Mouse (Mus musculus) heart, adult 2 months (tissue): ENCODE measurements around the gene Il18bp. TPM values are rescaled to one million over a fixed set of nuclear protein-coding genes. Genes with fewer than 3 reads are reported as not detected.

Source experiments
- DNase-seq, 2 experiments: peaks; one replicate each; pipeline ENCODE4 v3.0.0; 2021
- H3K27ac ChIP-seq: fragments of 200-600 bp; 2 replicates; pipeline ENCODE4 v1.8.1; 2022
- H3K27me3 ChIP-seq: fragments of 200-500 bp; 2 replicates; pipeline ENCODE4 v1.6.1; 2012; ENCODE audit warnings: mild to moderate bottlenecking, low read length, inconsistent platforms, mixed read lengths; ENCODE audit not compliant: control insufficient read depth, insufficient read depth
- H3K36me3 ChIP-seq: fragments of 200-500 bp; 2 replicates; pipeline ENCODE4 v1.6.1; 2012; ENCODE audit warnings: low read length, inconsistent platforms; ENCODE audit not compliant: control insufficient read depth, insufficient read depth
- H3K4me1 ChIP-seq: fragments of 200-500 bp; 2 replicates; pipeline ENCODE4 v1.6.1; 2011; ENCODE audit warnings: low read length; ENCODE audit not compliant: control insufficient read depth, insufficient read depth
- H3K4me3 ChIP-seq: fragments of 200-600 bp; 2 replicates; pipeline ENCODE4 v1.8.1; 2022
- H3K79me2 ChIP-seq: fragments of 200-500 bp; replicated peaks from 2 replicates; pipeline ENCODE4 v1.6.1; 2012; ENCODE audit warnings: mild to moderate bottlenecking, inconsistent platforms, low read length, moderate library complexity, mixed read lengths; ENCODE audit not compliant: control insufficient read depth, insufficient read depth
- H3K9ac ChIP-seq: fragments of 200-500 bp; 2 replicates; pipeline ENCODE4 v1.6.1; 2012; ENCODE audit warnings: low read depth, mild to moderate bottlenecking, control low read depth, inconsistent platforms, low read length, mixed read lengths
- CTCF ChIP-seq: fragments of 200-600 bp; IDR thresholded peaks from 2 replicates; pipeline ENCODE4 v1.8.1; 2022; ENCODE audit warnings: antibody characterized with exemption, mild to moderate bottlenecking, moderate library complexity
- EP300 ChIP-seq: fragments of 200-500 bp; IDR thresholded peaks from 2 replicates; pipeline ENCODE4 v1.6.1; 2011; ENCODE audit warnings: low read depth, low read length, control low read depth; ENCODE audit not compliant: insufficient read depth
- POLR2A ChIP-seq: fragments of 200-500 bp; IDR thresholded peaks from 2 replicates; pipeline ENCODE4 v1.6.1; 2011; ENCODE audit warnings: mild to moderate bottlenecking, low read depth, low read length, control low read depth; ENCODE audit not compliant: insufficient read depth
- WGBS: fragments of 180-500 bp; shearing (Covaris S2); methylation state at CpG from one replicate; pipeline ENCODE4 v1.1.7; 2018; 5-methylcytosine and 5-hydroxymethylcytosine counted together
- intact Hi-C: fragments of 180-260 bp; cut with DNase I; formaldehyde crosslinking; loops from one replicate; pipeline ENCODE4 v1.15.1; 2025
- polyA plus RNA-seq: library from polyadenylated mRNA; depleted of rRNA; stranded (reverse); fragments of >200 nt; gene quantifications from 2 replicates; pipeline ENCODE4 v1.2.3, GENCODE M21; 2012
- total RNA-seq, 2 experiments: library from RNA; stranded (reverse); gene quantifications; 2 replicates each; pipeline ENCODE4 v1.2.3; 2021

Il18bp gene
- total and polyA plus RNA-seq, 3 experiments: 8.6 to 14.4 (median 12.3) TPM

DNA sequence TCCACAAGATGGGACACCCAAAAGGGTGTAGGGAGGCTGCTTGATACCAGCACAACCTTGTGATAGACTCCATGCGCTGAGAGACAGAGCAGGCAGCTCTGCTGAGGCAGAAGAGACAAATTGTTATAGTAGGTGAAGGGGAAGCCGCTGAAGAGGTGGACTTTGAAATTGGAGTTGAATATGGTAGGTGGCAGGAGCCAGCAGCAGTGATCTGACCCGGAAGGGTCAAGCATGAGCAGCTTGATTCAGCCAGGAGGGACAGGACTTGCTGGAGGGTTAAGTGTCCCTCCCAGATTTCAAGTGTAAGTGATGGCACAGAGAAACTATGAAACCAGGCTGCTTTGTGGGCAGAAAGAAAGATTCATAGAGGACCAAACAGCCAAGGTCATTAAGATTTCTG, 33.4 kb downstream of the Il18bp start:
- H3K79me2 ChIP-seq: peaks cover 5% of the 10 kb centered on the region; the same call in 1 of the 2 replicates
- no peak overlapping the region for H3K4me3 ChIP-seq
- no peaks in the 10 kb centered on the region for H3K27me3 ChIP-seq
- WGBS: 95% methylated on average over 3 of the region's 3 CpGs
- TF ChIP-seq POLR2A (no peak), EP300 (no peak), CTCF (no peak)
- intact Hi-C loops: no loop called here
- H3K36me3 ChIP-seq: peaks cover 9% of the 10 kb centered on the region
- H3K4me1 ChIP-seq: no peaks in the 10 kb centered on the region; the same call in 1 of the 2 replicates
- no peak for DNase-seq
- no peak overlapping the region for H3K9ac ChIP-seq
- no peak overlapping the region for H3K27ac ChIP-seq

DNA sequence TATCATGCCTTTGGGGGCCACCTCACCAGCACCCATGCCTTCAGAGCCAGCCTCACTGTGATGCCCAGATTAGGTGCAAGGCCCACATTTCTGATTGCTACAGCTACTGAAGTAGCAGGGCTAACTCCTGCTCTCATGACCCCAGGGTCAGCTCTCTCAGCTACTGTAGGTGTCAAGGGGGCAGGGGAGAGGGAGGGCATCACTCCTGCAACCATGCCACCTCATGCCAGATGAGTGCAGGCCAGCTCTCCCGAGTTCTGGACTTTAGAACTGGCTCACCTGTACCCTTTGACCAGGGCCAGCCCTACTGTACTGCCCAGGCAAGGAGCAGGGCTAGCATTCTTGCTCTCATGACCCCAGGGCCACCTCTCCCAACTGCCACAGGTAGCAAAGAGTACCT, 35.8 kb downstream of the Il18bp start:
- WGBS: 68% methylated on average over 1 of the region's 1 CpGs

GRCm38 (mm10) chr7:101974505-101974904, 44.0 kb downstream of the Il18bp start:
- Histone ChIP-seq H3K79me2 (peaks cover 13% of the 10 kb centered on the region), H3K9ac (no peak overlapping the region), H3K4me3 (no peak overlapping the region), H3K27me3 (no peaks in the 10 kb centered on the region), H3K27ac (peak overlapping the region; percentile 50; the same call in 1 of the 2 replicates), H3K4me1 (peaks cover 15% of the 10 kb centered on the region), H3K36me3 (peaks cover 39% of the 10 kb centered on the region)
- intact Hi-C loops: loop anchor here (5.0 kb wide), 1 partner anchor 42 kb away; the partner anchor contains the start of genes Lrrc51 and Numa1
- TF ChIP-seq CTCF: peak; percentile 13; the same call in 1 of the 2 replicates
- no peak for TF ChIP-seq POLR2A
- no peak for TF ChIP-seq EP300
- 12% methylated on average over 2 of the region's 2 CpGs for WGBS
- peak; percentile 71 to 75 for DNase-seq

More for the DNA sequence above, 35.8 kb downstream of the Il18bp start:
- H3K27ac ChIP-seq: no peak overlapping the region
- no peak overlapping the region for H3K4me3 ChIP-seq
- DNase-seq: no peak
- intact Hi-C loops: no loop called here
- peaks cover 5% of the 10 kb centered on the region; the same call in 1 of the 2 replicates for H3K79me2 ChIP-seq
- no peaks in the 10 kb centered on the region for H3K27me3 ChIP-seq
- no peak for TF ChIP-seq EP300
- TF ChIP-seq POLR2A: no peak
- no peak for TF ChIP-seq CTCF
- no peaks in the 10 kb centered on the region; the same call in 1 of the 2 replicates for H3K4me1 ChIP-seq
- H3K9ac ChIP-seq: no peak overlapping the region
- peaks cover 5% of the 10 kb centered on the region for H3K36me3 ChIP-seq

- DNase-seq: no peak
- WGBS: 45% methylated on average over 3 of the region's 3 CpGs
- peaks cover 16% of the 10 kb centered on the region for H3K4me1 ChIP-seq
- peaks cover 36% of the 10 kb centered on the region for H3K36me3 ChIP-seq
- TF ChIP-seq POLR2A: no peak
- TF ChIP-seq CTCF: no peak
- no peak for TF ChIP-seq EP300
- H3K4me3 ChIP-seq: no peak overlapping the region
- intact Hi-C loops: loop anchor here (5.0 kb wide), 1 partner anchor 41 kb away; the partner anchor contains the start of genes Lrrc51 and Numa1
- no peak overlapping the region for H3K9ac ChIP-seq
- H3K27ac ChIP-seq: no peak overlapping the region
- no peaks in the 10 kb centered on the region for H3K27me3 ChIP-seq
- H3K79me2 ChIP-seq: peaks cover 13% of the 10 kb centered on the region
Observed at GRCm38 (mm10) chr7:101973730-101974129, 44.8 kb downstream of the Il18bp start.

GRCm38 (mm10) chr7:101971721-101972120, 46.8 kb downstream of the Il18bp start:
- peak overlapping the region; percentile 98 for H3K27ac ChIP-seq
- H3K36me3 ChIP-seq: peaks cover 34% of the 10 kb centered on the region
- 11% methylated on average over 2 of the region's 2 CpGs for WGBS
- peaks cover 17% of the 10 kb centered on the region for H3K4me1 ChIP-seq
- H3K79me2 ChIP-seq: peaks cover 15% of the 10 kb centered on the region
- TF ChIP-seq POLR2A: no peak
- no peak for TF ChIP-seq CTCF
- no peak for TF ChIP-seq EP300
- peak overlapping the region; percentile 77 for H3K9ac ChIP-seq
- peak overlapping the region; percentile 77 for H3K4me3 ChIP-seq
- H3K27me3 ChIP-seq: no peaks in the 10 kb centered on the region
- intact Hi-C loops: loop anchor here (2.0 to 5.0 kb wide), 2 partner anchors 39 to 133 kb away; partner anchors contain the start of genes Inppl1, Lrrc51 and Numa1
- DNase-seq: no peak

DNA sequence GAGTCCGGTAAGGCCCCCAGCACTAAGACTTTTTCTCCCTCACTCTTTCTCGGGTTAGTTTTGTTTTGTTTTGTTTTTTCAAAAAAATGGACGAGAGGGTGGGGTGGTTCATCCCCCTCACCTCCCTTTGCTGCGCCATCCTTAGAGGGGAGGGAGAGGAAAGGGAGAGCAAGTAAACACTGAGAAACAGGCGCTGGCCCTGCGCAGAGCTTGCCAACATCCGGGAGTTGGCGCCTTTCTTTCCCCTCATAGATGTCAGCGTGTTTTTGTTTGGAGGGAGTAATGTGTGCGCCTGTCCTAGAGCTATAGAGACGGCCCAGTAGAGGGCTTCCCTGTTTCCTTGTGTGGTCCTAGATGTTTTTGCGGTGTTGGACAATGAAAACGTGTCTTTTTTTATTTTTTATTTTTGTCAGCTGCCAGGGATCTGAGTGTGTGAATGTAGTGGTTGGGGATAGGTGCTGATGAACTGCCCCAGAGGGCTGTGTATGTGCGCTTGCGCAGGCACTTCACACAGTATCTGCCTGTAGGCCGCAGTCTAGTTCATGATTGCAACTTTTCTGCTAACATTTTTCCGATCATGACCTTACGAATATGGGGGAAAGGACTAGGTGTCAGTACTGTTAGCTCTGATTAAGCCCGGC, 47.5 kb downstream of the Il18bp start:
- H3K27me3 ChIP-seq: no peaks in the 10 kb centered on the region
- intact Hi-C loops: loop anchor here (2.0 to 5.0 kb wide), 2 partner anchors 39 to 132 kb away; partner anchors contain the start of genes Inppl1, Lrrc51 and Numa1
- TF ChIP-seq CTCF (peak; percentile 23), POLR2A (no peak; the same call in 1 of the 2 replicates), EP300 (no peak)
- H3K79me2 ChIP-seq: peaks cover 12% of the 10 kb centered on the region
- peak overlapping the region; percentile 98 for H3K27ac ChIP-seq
- H3K4me1 ChIP-seq: peaks cover 15% of the 10 kb centered on the region
- peaks cover 32% of the 10 kb centered on the region for H3K36me3 ChIP-seq
- DNase-seq: peak; percentile 82 to 87
- peak overlapping the region; percentile 77 for H3K4me3 ChIP-seq
- peak overlapping the region; percentile 77 for H3K9ac ChIP-seq
- WGBS: 0% methylated on average over 19 of the region's 19 CpGs
